Mouse (Mus musculus) Muller cell, postnatal 12 days (primary cell): Measurements from ENCODE around the gene Tbc1d22b.
"Not testable (repeated sequence)": the region's sequence is repeated elsewhere in the genome, so short reads cannot be mapped to it uniquely, and the experiment has no call there.

ENCODE experiments used
- DNase-seq: peaks from one replicate; pipeline ENCODE4 v3.0.0-alpha.2; 2015; ENCODE audit errors: inconsistent ontology term

Tbc1d22b gene

DNA sequence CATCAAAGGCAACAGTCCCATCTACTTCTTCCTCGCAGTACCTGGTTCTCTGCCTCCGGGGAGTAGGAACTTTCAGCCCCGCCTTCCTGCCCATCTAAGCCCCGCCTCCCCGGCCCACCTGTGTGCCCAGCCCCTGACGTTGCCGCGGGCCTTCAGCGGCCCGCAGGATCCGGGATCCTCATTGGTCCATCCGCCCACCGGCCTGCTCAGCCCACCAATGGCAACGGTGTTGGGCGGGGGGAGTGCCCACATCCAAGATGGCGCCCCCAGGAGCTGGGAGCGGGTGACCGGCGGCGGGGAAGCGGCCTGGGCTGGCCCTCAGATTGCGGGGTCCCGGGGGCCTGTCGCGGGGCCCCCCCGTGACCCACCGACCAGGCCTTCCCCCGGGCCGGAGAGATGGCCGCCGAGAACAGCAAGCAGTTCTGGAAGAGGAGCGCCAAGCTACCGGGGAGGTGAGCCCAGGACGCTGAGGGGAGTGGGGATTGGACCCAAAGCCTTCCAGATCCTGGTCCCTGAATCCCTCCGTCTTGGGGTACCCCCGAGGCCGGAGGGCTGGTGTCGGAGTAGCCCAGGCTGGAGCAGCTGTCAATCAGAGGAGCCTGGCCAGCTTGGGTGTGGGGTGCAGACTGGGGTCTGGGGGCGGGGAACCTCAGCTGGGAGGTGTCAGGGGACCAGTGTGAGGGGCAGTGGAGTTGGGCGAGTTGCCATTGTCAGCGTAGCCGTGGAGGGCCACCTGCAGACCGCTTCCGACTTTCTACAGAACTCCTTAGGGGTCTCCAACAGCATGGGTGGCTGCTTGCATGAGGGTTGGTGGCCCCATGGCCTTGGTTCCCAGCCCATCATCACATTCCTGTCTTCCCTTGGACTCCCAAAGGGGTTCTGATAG lies at the start of gene Tbc1d22b, which contains the start of gene Gm17657:
Gene Tbc1d22b, plus strand, starts transcription at position 243 of the 886 bp plus-strand sequence.
Gene Gm17657, minus strand, starts transcription at position 96 of the 886 bp plus-strand sequence.
- DNase-seq: peak; percentile 96

DNA sequence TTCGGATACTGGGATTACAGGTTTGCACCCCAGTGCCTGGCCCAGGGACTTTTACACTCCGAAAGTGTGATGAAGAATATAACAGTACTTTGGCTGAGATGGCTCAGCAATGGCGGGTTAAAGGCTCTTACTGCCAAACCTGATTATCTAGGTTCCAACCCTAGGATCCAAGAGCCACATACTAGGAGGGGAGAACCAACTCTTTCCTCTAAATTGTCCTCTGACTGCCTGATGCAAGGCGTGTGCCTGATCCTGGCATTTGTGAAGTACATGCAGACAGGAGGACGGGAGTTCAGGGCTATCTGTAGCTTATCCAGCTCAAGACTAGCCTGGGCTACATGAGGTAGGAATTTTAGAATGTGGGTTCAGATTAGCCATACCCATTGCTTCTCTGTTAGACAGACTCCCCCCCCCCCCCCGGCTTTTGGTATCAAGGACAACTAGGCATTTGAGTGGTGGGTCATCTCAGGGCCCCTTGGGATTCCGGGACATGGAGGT lies 49.3 kb upstream of the Tbc1d22b start:
- no peak for DNase-seq

- no peak for DNase-seq
These were observed 48.6 kb upstream of the Tbc1d22b start for GRCm38 (mm10) chr17:29500802-29501469.

- no peak for DNase-seq
These were observed 47.4 kb upstream of the Tbc1d22b start for GRCm38 (mm10) chr17:29502005-29502668.

- DNase-seq: no peak
These were observed 46.6 kb upstream of the Tbc1d22b start for GRCm38 (mm10) chr17:29502669-29503665.

DNA sequence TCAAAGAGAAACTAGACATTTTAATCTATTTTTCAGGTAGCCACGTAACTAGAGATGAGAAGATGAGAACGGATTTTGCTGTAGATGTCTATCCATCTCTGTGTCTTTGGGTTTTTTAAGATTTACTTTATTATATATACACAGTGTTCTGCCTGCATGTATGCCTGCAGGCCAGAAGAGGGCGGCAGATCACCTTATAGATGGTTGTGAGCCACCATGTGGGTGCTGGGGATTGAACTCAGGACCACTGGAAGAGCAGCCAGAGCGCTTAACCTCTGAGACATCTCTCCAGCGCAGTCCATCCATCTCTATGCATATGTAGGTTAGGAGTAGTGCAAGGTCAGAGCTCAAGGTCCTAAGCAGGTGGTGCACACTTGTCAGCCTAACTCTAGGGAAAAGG lies 45.9 kb upstream of the Tbc1d22b start:
- DNase-seq: no peak

GRCm38 (mm10) chr17:29508927-29509608 lies 40.5 kb upstream of the Tbc1d22b start:
- DNase-seq: no peak

DNA sequence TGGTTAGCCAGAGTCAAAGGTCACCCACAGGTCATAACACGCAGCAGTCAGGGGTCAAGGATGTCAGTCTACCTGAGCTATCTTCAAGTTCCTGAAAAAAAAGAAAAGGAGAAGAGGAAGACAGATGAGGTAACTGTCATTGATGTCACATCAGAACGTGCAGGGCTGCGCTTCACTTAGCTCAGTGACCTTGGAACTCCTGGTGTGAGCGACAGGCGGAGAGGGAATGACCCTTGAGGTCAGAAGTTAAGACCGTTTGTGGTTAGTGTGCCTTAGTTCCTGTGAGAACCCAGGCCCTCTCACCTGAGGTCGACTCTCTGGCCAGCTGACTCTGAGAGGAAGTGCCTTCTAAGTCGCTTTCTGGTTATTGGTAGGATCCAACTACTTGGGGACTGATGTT lies 38.9 kb upstream of the Tbc1d22b start:
- DNase-seq: no peak

DNA sequence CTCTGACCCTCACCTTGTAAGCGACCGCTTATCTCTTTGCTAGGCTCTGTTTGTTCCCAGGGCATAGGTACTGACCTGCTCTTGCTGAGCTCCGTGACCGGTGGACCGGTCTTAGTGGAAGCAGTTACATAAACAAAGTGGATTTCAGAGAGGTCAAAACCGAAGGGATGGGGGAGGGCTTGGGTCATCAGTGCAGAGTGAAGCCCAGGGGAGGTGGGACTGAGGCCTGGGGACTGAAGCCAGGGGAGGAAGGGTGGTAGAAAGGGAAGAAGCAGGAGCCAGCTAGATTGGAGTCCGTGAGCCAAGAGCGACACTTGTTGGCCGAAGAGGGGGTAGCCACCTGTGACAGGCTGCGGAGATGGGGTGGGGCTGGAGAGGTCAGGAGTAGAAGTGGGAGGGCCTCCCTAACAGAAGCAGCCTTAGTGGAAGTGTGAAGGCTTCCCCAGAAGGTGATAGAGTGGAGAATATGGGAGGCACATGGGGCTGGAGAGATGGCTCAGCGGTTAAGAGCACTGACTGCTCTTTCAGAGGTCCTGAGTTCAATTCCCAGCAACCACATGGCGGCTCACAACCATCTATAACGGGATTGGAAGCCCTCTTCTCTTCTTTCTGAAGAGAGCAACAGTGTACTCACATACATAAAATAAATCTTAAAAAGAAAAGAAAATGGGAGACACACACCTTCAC lies 36.4 kb upstream of the Tbc1d22b start:
- DNase-seq: peak; percentile 73

GRCm38 (mm10) chr17:29514435-29514834 lies 35.1 kb upstream of the Tbc1d22b start:
- peak; percentile 74 for DNase-seq

DNA sequence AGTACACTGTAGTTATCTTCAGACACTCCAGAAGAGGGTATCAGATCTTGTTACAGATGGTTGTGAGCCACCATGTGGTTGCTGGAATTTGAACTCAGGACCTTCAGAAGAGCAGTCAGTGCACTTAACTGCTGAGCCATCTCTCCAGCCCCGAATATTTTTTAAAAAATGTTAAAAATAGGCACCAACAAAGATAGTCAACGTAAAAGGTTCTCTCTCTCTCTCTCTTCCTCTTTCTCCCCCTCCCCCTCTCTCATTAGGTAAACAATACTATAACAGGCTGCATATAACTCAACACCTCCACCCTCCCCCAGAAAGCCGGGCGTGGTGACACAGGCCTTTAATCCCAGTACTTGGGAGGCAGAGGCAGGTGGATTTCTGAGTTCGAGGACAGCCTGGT lies 30.9 kb upstream of the Tbc1d22b start:
- not testable (repeated sequence) for DNase-seq

DNA sequence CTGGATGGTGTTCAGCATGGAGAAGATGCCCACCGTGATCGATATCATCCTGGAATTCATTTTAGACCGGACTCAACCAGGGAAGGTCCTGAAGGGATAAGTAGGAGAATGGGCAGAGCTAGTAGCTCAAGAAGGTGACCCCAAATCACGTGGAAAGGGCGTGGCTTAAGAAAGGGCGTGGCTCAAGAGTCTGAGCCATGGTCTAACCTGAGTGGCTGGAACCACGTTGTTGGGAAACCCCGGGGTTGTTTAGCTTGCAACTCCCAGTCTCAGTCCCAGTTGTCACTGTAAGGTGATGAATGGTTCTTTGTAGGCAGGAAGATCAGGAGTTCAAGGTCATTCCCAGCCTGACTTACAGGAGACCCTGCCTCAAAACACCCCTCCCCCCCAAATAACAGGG lies 29.9 kb upstream of the Tbc1d22b start:
- DNase-seq: no peak

DNA sequence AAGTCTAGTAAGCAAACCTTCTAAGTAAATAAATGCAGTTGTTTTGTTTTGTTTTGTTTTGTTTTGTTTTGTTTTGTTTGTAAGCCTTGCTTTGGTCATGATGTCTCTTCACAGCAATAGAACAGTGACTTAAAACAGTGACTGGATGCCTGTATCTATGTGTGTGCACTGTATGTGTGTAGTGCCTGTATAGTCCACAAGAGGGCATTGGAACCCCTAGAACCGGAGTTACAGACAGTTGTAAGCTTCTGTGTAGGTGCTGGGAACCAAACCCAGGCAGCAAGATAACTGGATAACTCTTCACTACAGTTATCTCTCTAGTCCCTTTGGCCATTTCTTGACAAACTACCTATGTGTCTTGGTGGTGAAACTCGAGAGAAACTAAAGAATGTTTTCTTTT lies 24.0 kb upstream of the Tbc1d22b start:
- DNase-seq: no peak

DNA sequence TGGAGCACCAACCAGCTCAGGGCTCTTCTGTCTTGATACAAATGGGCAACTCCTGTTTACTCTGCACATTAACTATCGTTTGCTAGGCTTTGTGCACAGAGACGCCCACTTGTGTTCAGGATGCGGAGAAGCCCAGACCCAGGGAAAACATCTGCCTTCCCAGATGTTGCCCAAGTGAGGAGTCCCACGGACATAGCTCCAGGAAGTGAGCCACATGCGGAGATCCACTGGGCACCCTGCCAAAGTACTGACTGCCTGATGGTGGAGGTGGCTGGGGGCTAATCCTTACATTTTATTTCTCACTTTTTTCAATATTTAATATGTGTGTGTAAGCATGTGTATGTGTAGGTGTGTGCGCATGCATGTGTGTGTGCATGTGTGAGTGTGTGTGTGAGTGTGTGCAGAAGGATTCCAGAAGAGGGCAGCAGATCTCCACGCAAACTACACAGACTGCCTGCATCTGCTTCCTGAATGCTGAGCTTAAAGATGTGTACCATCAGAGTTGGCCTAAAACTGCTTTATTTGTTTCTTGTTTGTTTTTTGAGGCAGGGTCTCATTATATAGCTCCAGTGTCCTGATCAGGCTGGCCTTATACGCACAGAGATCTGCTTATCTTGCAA lies 20.9 kb upstream of the Tbc1d22b start:
- DNase-seq: no peak

GRCm38 (mm10) chr17:29530508-29530907 lies 19.1 kb upstream of the Tbc1d22b start:
- no peak for DNase-seq

GRCm38 (mm10) chr17:29531278-29531677 lies 18.3 kb upstream of the Tbc1d22b start:
- DNase-seq: no peak

- DNase-seq: peak; percentile 31
These were observed 17.7 kb upstream of the Tbc1d22b start for GRCm38 (mm10) chr17:29531757-29532384.

- no peak for DNase-seq
These were observed 15.7 kb upstream of the Tbc1d22b start for GRCm38 (mm10) chr17:29533866-29534265.

DNA sequence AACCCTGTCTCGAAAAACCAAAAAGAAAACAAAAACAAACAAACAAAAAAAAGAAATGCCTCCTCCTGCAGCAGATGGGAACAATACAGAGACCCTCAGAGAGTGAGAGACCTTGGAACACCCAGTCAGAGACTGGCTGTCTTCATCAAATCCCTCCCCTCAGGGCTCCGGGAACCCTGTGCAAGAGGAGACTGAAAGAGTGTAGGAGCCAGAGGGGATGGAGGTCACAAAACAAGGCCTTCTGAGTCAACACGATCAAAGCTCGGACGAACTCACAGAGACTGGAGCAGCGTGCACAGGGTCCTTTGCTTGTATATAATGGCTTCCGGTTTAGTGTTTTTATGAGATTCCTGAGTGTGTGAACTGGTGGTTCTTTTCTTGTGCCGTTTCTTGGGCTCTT lies 9.2 kb upstream of the Tbc1d22b start:
- no peak for DNase-seq
